Mouse (Mus musculus) kidney, adult 8-10 months (tissue): Measurements from ENCODE around the gene 1700067K01Rik.

Experiments used
- DNase-seq, 2 experiments: peaks; one replicate each; pipeline ENCODE4 v3.0.0; 2022

1700067K01Rik gene

DNA sequence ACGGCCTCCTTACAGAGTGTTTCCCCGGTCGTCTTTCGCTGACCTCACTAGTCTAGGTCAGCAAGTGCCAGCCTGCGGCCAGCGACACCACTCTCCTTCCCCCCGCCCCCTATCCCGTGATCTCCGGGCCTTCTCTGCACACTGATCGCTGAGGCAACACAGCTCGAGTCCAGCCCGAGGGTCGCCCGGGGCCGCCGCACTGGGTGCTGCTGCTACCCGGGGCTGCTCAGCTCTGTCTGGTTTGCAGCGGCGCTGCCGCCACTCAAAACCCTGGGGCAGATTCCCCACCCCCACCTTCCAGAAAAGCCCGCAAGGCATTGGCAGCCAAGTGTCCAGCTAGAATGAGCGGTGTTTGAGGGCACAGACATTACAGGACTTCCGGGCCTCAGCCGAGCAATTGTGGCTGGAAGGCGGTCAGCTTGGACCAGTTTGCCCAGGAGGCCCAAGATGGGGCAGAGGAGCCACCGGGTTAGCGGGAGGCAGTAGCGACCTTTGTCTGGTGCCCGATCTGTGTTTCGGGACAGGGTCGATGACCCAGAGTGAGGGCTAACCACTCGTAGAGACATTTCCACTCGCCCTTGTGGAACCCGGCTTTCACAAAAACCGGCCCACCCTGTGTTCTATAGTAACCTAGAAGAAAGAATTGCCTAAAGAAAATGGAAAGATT is 11.3 kb downstream of the 1700067K01Rik start:
- peak in 1 of 2 experiments; percentile 61 for DNase-seq

DNA sequence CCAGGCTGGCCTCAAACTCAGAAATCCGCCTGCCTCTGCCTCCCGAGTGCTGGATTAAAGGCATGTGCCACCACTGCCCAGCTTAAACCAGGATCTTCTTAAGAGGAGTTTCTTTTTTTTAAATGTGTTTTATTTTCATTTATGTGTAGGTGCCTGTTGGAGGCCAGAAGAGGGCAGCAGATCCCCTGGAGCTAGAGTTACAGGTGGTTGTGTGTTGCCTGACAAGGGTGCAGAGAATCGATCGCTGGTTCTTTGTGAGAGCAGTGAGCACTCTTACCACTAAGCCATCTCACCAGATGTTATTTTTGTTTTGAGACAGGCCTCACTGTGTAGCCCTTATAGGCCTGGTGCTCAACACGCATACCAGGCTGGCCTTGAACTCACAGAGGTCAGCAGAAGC is 14.5 kb downstream of the 1700067K01Rik start:
- no peak for DNase-seq

DNA sequence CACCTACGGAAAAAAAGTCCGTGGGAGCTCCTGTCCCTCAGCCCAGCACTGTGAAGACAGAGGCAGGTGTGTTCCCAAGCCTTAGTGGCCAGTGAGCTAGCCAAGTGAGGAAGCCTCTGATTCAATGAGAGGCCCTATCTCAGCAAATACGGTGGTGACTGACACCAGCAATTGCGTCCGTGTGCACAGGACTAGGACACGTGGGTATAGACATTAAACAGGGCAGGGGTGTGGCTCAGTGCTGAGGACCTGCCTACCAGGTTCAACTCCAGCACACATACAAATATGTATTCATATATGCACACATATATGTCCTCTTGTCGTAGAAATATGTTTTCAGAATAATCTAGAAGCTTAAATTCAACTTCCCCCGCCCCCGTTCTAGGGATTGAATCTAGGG is 18.4 kb downstream of the 1700067K01Rik start:
- no peak for DNase-seq

GRCm38 (mm10) chr8:84021096-84021495 is 19.8 kb downstream of the 1700067K01Rik start, which contains the start of gene Palm3:
Gene Palm3 (plus strand): TSS chr8:84021471.
- DNase-seq: peak; percentile 78 to 86

DNA sequence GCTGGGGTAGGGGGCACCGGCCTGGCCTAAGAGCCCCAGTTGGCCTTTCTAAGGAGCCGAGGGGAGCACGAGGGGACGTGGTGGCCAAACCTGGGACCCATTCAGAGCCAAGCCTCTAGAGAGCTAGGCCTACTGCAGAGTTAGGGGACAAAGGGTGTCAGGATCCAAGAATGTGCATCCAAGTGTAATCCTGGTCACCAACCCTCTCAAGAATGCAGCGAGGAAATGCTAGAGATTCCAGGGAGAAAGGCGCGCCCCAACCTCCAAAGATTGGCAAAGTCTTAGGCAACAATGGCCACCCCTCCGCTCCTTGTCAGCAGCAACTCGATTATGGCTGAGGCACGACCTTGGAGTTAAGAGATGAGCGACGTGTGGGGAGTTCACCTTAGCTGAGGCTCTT is 20.3 kb downstream of the 1700067K01Rik start:
- peak in 1 of 2 experiments; percentile 46 for DNase-seq

DNA sequence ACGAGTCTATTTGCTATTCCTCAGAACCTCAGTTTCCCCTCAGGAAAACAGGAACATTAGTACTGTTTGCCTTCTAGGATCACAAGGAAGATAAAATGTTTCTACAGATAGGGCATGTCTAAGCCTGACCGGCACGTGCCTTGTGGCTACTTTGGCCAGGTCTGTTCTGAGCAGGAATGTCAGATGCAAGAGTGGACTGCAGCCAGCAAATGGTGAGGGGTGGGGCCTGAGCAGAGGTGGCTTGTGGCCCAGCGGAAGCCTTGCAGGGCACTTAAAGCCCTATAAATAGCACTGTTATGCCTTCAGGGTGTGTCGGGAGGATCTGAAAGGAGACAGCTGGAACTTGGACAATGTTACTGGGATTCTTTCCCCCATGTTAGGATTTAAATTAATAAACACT is 21.8 kb downstream of the 1700067K01Rik start:
- peak; percentile 89 to 90 for DNase-seq

- DNase-seq: peak; percentile 86 to 92
Measured at GRCm38 (mm10) chr8:84023631-84024030, 22.3 kb downstream of the 1700067K01Rik start.

- peak; percentile 70 to 75 for DNase-seq
Measured at GRCm38 (mm10) chr8:84024171-84024570, 22.9 kb downstream of the 1700067K01Rik start.

GRCm38 (mm10) chr8:84025863-84026262 is 24.6 kb downstream of the 1700067K01Rik start:
- DNase-seq: no peak

DNA sequence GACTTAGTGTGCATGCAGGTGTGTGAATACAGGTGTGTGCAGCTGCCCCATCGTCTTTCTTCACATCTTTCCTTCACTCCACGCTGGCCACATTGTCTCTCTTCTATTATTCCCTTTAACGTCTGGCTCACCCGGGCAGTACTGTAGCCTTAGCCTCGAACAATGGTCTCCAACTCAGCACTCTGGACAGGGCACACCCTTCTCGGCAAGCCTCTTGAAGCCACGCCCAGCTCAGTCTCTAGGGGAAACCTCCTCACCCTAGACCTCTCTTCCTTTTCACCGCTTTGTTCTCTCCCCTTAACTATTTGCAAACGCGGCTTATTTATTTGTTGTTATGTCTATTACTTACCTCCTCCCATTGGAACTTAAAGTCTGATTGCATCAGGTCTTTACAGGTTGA is 26.1 kb downstream of the 1700067K01Rik start:
- DNase-seq: no peak

GRCm38 (mm10) chr8:84029272-84029671 is 28.0 kb downstream of the 1700067K01Rik start:
- no peak for DNase-seq

DNA sequence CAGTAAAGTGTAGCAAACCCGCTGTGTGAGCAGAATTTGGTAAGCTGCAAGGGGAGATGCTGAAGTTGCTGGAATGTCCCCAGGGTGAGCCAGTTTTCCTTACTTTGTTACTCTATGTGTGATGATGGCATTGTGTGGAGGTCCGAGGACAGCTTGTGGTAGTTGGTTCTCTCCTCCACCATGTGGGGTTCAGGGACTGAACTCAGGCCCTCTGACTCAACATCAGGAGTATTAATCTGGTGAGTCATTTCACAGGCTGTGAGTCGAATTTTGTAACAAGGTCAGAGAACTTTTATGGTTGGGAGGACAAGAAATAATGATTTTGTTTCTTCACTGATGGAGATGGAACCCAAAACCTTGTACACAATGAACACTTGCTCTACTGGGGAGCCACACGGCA is 31.5 kb downstream of the 1700067K01Rik start:
- no peak for DNase-seq

- peak in 1 of 2 experiments; percentile 38 for DNase-seq
Measured at GRCm38 (mm10) chr8:84038015-84038414, 36.7 kb downstream of the 1700067K01Rik start.

- peak; percentile 53 to 79 for DNase-seq
Measured at GRCm38 (mm10) chr8:84039050-84039449, 37.7 kb downstream of the 1700067K01Rik start.

GRCm38 (mm10) chr8:84042066-84042947 is 41.0 kb downstream of the 1700067K01Rik start, which contains the start of gene Il27ra:
Gene Il27ra (minus strand): TSS chr8:84042589.
- DNase-seq: peak; percentile 50 to 71

GRCm38 (mm10) chr8:84042948-84043342 is 41.6 kb downstream of the 1700067K01Rik start:
- no peak for DNase-seq

- no peak for DNase-seq
Measured at GRCm38 (mm10) chr8:84044103-84044502, 42.8 kb downstream of the 1700067K01Rik start.

- DNase-seq: no peak
Measured at GRCm38 (mm10) chr8:84044900-84045299, 43.6 kb downstream of the 1700067K01Rik start, which contains the start of gene Rln3. Gene Rln3 (minus strand): TSS chr8:84045000.

- DNase-seq: no peak
Measured at GRCm38 (mm10) chr8:84046505-84046904, 45.2 kb downstream of the 1700067K01Rik start.

GRCm38 (mm10) chr8:84048171-84048570 is 46.9 kb downstream of the 1700067K01Rik start:
- no peak for DNase-seq

DNA sequence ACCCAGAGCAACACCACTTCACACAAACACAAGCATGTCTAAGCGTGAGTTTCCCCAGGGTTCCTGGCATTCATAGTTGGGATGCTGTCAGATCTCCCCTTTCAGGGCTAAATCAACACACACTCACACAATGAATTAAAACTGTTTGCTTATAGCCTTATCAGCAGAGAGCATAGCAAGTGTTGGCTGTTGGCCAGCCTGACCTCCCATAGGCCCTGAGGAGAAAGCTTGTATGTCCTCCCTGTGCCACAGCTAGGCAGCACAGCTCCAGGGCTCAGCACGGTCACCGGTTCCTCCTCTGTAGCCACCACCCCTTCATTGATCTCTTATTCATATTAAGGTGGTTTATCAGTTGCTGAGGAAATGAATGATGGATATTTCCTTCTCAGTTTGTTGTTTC is 51.4 kb downstream of the 1700067K01Rik start:
- DNase-seq: no peak

DNA sequence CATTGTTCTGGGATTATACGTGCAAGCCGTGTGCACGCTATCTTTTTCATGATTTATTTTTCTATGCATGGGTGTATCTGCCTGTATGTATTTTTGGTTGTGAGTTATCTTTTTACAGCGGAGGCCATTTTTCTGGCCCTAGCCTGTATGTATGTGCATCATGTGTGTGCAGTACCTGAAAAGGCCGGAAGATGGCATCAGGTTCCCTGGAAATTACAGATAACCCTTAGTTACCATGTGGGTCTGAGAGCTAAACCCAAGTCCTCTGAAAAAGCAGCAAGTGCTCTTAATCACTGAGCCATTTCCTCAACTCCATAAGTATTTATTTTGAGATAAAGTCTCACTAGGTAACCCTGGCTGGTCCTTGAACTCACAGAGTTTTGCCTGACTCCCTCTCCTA is 51.9 kb downstream of the 1700067K01Rik start:
- no peak for DNase-seq
